Mouse (Mus musculus) macrophage (primary cell): ENCODE results near the gene Adra1b. TPM values are rescaled to one million over a fixed set of nuclear protein-coding genes. Genes with fewer than 3 reads are reported as not detected.

ENCODE experiments used
- H3K27ac ChIP-seq: fragments of 350-480 bp; formaldehyde crosslinking; 2 replicates; pipeline ENCODE4 v1.9.0; 2021
- H3K36me3 ChIP-seq: fragments of 350-480 bp; formaldehyde crosslinking; 2 replicates; pipeline ENCODE4 v1.9.0; 2021; ENCODE audit errors: inconsistent target
- H3K4me3 ChIP-seq: fragments of 350-480 bp; formaldehyde crosslinking; 2 replicates; pipeline ENCODE4 v1.9.0; 2021; ENCODE audit errors: inconsistent target
- H3K79me2 ChIP-seq: fragments of 350-480 bp; formaldehyde crosslinking; 2 replicates; pipeline ENCODE4 v1.9.0; 2021; ENCODE audit errors: inconsistent target
- WGBS: methylation state at CpG from one replicate; pipeline ENCODE4 v1.1.7; 2026; ENCODE audit warnings: inconsistent platforms; ENCODE audit not compliant: missing documents; 5-methylcytosine and 5-hydroxymethylcytosine counted together
- polyA plus RNA-seq: library from polyadenylated mRNA; stranded (reverse); fragments of 250-400 nt; gene quantifications from 3 replicates; pipeline ENCODE4 v1.2.4, GENCODE M21; 2018; ENCODE audit warnings: inconsistent platforms

Gene Adra1b
- polyA plus RNA-seq, 1 experiment from 2014 or later = 0.10 TPM

- Histone ChIP-seq H3K36me3 (no peaks in the 10 kb centered on the region), H3K4me3 (no peak overlapping the region), H3K79me2 (no peaks in the 10 kb centered on the region), H3K27ac (no peak overlapping the region)
- WGBS = 78% methylated on average over 9 of the region's 9 CpGs
Measured at GRCm38 (mm10) chr11:43817368-43817923, 83.6 kb downstream of the Adra1b start.

DNA sequence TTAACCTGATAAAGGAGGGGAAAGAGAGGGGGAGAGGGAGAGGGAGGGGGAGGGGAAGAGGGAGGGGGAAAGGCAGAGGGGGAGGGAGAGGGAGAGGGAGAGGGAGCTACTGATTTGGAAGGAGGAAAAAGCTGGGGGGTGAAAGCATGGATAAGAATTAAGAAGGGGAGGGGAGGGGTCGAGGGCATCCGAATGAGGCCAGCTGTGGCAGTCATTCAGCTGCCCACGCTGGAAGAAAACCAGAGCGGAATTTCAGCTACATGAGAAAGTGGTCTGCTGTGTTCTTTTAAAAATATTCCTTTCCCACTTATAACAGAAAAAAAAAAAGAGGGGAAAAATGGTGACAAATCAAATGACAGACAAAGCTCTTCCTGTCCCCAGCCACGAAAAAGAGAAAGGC, 88.5 kb downstream of the Adra1b start:
- Histone ChIP-seq H3K36me3 (no peaks in the 10 kb centered on the region), H3K27ac (no peak overlapping the region), H3K4me3 (no peak overlapping the region), H3K79me2 (no peaks in the 10 kb centered on the region)
- 61% methylated on average over 3 of the region's 5 CpGs for WGBS

GRCm38 (mm10) chr11:43807732-43808131, 93.3 kb downstream of the Adra1b start:
- WGBS = 91% methylated on average over 5 of the region's 5 CpGs
- no peaks in the 10 kb centered on the region for H3K79me2 ChIP-seq
- no peak overlapping the region for H3K4me3 ChIP-seq
- H3K27ac ChIP-seq = no peak overlapping the region
- no peaks in the 10 kb centered on the region for H3K36me3 ChIP-seq

DNA sequence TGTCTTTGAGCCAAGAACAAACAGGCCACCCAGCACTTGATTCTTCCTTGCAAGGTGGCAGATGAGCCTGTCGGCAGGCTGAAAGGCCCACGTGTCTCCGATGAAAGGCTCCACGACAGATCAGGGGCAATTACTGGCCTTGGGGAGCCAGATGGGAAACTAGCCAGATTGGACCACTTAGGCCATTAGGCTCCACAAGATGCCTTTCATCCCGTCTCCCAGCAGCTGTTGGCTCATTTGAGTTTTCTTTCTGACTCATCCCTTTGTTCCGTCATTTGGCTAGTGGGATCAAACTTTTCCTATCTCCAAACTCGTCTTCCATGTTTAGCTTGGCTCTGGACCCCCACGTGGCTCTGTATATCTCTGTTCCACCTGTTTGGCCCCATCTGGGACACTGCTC, 105.0 kb downstream of the Adra1b start:
- Histone ChIP-seq H3K79me2 (no peaks in the 10 kb centered on the region), H3K36me3 (no peaks in the 10 kb centered on the region), H3K27ac (no peak overlapping the region), H3K4me3 (no peak overlapping the region)
- 65% methylated on average over 8 of the region's 8 CpGs for WGBS

DNA sequence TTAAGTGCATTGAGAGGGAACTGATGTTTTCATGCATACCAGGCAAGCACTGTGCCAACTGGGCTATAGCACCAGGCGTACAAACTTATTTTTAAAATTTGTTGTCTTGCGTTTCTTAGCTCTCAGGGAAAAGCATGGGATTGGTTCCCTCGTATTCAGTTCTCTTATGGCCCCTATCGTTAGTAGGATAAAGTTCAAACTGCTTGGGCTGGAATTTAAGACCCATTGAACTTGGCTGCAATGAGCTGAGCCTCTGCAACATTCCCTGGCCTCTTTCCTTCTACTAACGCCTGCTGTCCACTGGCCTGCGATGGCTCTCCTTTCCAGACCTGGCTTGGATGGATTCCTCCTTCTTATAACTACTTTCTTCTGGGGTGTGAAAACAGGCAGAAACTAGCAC, 110.6 kb downstream of the Adra1b start:
- H3K79me2 ChIP-seq = no peaks in the 10 kb centered on the region
- no peak overlapping the region for H3K27ac ChIP-seq
- no peak overlapping the region for H3K4me3 ChIP-seq
- 99% methylated on average over 6 of the region's 6 CpGs for WGBS
- H3K36me3 ChIP-seq = no peaks in the 10 kb centered on the region

- WGBS = 15% methylated on average over 2 of the region's 2 CpGs
- H3K4me3 ChIP-seq = no peak overlapping the region
- H3K36me3 ChIP-seq = no peaks in the 10 kb centered on the region
- H3K27ac ChIP-seq = no peak overlapping the region
- no peaks in the 10 kb centered on the region for H3K79me2 ChIP-seq
Measured at GRCm38 (mm10) chr11:43783772-43784171, 117.2 kb downstream of the Adra1b start.

- 89% methylated on average over 4 of the region's 5 CpGs for WGBS
- H3K4me3 ChIP-seq = no peak overlapping the region
- no peaks in the 10 kb centered on the region for H3K79me2 ChIP-seq
- no peak overlapping the region for H3K27ac ChIP-seq
- no peaks in the 10 kb centered on the region for H3K36me3 ChIP-seq
Measured at GRCm38 (mm10) chr11:43783106-43783505, 117.9 kb downstream of the Adra1b start.

DNA sequence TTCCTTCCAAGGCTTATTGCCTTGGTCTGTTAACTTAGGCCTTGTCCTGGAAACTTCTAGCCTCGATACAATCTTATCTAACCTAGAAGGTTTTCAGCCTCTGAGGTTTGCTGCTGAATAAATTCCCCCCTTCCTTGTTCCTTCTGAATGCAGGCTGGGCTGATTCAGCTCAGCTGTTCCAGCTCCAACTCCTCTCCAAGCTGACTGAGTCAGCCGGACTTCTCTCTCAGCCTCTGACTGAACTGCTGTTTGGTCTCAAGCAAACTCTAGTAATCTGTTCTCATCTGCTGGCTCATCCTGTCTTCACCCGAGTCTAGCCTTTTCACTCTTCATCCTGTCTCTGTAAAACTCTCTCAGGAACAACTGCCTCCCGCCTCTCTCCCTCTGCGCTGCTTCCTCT, 121.5 kb downstream of the Adra1b start:
- Histone ChIP-seq H3K4me3 (no peak overlapping the region), H3K79me2 (no peaks in the 10 kb centered on the region), H3K27ac (no peak overlapping the region), H3K36me3 (no peaks in the 10 kb centered on the region)
- 64% methylated on average over 5 of the region's 5 CpGs for WGBS

- no peak overlapping the region for H3K4me3 ChIP-seq
- no peak overlapping the region for H3K27ac ChIP-seq
- no peaks in the 10 kb centered on the region for H3K36me3 ChIP-seq
- no peaks in the 10 kb centered on the region for H3K79me2 ChIP-seq
- 22% methylated on average over 8 of the region's 8 CpGs for WGBS
Measured at GRCm38 (mm10) chr11:43776324-43776694, 124.7 kb downstream of the Adra1b start.

DNA sequence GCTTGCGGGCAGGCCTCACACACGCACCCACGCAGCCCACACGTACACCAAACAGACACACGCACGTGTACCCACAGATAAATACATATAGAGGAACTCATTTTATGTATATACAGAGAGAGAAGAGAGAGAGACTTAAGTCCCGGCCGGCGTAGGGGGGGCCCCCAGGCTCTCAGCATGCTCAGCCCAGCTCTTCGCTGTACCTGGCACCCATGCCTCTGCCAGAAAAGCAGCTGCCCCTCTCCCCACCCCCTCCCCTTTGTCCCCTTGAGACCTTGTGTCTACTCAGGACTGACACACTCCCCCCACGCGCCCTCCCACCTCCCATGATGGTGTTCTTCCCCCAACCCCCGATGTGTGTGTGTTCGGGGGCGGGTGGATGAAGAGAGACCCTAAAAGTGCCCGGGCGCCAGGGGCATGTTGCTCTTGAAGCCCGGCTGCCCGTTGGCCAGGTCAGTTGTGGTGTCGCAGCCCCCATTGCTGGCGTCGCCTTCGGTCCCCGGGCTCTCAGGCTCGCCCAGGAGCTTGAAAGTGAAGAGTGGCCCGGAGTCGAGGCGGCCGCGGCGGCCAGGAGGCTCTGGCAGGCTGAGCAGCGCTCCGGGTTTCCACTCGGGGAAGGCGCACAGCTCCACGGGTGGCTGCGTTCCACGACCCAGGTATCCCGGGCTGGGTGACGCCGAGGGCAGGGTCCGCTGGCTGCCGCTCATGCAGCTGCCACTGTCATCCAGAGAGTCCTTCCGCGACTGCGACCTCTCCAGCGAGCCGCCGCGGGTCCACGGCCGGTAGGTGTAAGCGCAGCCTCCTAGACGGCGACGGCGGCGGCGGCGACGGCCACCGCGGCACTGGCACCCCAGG, 125.3 kb downstream of the Adra1b start:
- no peaks in the 10 kb centered on the region for H3K36me3 ChIP-seq
- WGBS = 20% methylated on average over 63 of the region's 63 CpGs
- no peaks in the 10 kb centered on the region for H3K79me2 ChIP-seq
- no peak overlapping the region for H3K4me3 ChIP-seq
- H3K27ac ChIP-seq = no peak overlapping the region

GRCm38 (mm10) chr11:43773725-43774124, 127.3 kb downstream of the Adra1b start:
- Histone ChIP-seq H3K4me3 (no peak overlapping the region), H3K79me2 (no peaks in the 10 kb centered on the region), H3K36me3 (no peaks in the 10 kb centered on the region), H3K27ac (no peak overlapping the region)
- 87% methylated on average over 5 of the region's 5 CpGs for WGBS

- H3K27ac ChIP-seq = no peak overlapping the region
Measured at GRCm38 (mm10) chr11:43770110-43770509, 130.9 kb downstream of the Adra1b start.

DNA sequence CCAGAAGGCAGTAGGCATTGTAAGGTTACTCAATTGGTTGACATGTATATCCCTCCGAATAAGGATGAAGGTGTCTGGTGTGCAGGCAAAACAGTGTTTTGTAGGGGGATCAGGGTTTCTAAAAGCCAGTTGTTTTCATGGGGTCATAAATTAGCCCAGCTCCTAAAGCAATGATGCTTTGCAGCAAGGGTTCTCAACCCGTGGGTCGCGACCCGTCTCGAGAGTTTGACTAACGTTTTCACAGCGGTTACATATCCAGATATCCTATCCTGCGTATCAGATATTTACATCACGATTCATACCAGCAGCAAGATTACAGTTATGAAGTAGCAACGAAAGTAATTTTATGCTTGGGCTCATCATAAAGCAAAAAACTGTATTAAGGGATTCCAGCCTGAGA, 133.3 kb downstream of the Adra1b start:
- H3K27ac ChIP-seq = no peak overlapping the region
- no peak overlapping the region for H3K4me3 ChIP-seq
- no peaks in the 10 kb centered on the region for H3K79me2 ChIP-seq
- H3K36me3 ChIP-seq = no peaks in the 10 kb centered on the region
- 75% methylated on average over 11 of the region's 11 CpGs for WGBS

More at GRCm38 (mm10) chr11:43770110-43770509, 130.9 kb downstream of the Adra1b start:
- Histone ChIP-seq H3K4me3 (no peak overlapping the region), H3K79me2 (no peaks in the 10 kb centered on the region), H3K36me3 (no peaks in the 10 kb centered on the region)
- WGBS = 92% methylated on average over 4 of the region's 4 CpGs

- under 1% methylated on average over 37 of the region's 37 CpGs for WGBS
- Histone ChIP-seq H3K4me3 (peak overlapping the region; percentile 13; the same call in 1 of the 2 replicates), H3K79me2 (no peaks in the 10 kb centered on the region)
Measured at GRCm38 (mm10) chr11:43766922-43767648, 133.9 kb downstream of the Adra1b start.

GRCm38 (mm10) chr11:43758436-43758835, 142.6 kb downstream of the Adra1b start:
- Histone ChIP-seq H3K36me3 (no peaks in the 10 kb centered on the region), H3K4me3 (no peak overlapping the region), H3K79me2 (no peaks in the 10 kb centered on the region), H3K27ac (no peak overlapping the region)
- 100% methylated on average over 1 of the region's 2 CpGs for WGBS

More at GRCm38 (mm10) chr11:43766922-43767648, 133.9 kb downstream of the Adra1b start:
- H3K27ac ChIP-seq = no peak overlapping the region
- H3K36me3 ChIP-seq = no peaks in the 10 kb centered on the region
